Mouse (Mus musculus) liver, embryonic 15.5 days (tissue): ENCODE measurements around the gene Tmem86a. TPM values are rescaled to one million over a fixed set of nuclear protein-coding genes. Genes with fewer than 3 reads are reported as not detected.
A peak's percentile ranks its signal among the peaks of the same experiment; 100 is the strongest.
"Not testable (repeated sequence)": the region's sequence is repeated elsewhere in the genome, so short reads cannot be mapped to it uniquely, and the experiment has no call there.

Experiments
- ATAC-seq: fragments of 200-750 bp; cut with Nextera tagmentation; 2 replicates; pipeline ENCODE4 v1.8.0; 2017; ENCODE audit warnings: moderate number of reproducible peaks, mild to moderate bottlenecking, moderate library complexity; ENCODE audit not compliant: insufficient read depth
- H3K27ac ChIP-seq: fragments of 300-500 bp; sonication (generic); replicated peaks from 2 replicates; pipeline ENCODE4 v1.5.1; 2015; ENCODE audit warnings: mild to moderate bottlenecking, inconsistent platforms
- H3K27me3 ChIP-seq: fragments of 300-500 bp; sonication (generic); 2 replicates; pipeline ENCODE4 v1.6.1; 2015; ENCODE audit warnings: mild to moderate bottlenecking, inconsistent platforms
- H3K36me3 ChIP-seq: fragments of 300-500 bp; sonication (generic); replicated peaks from 2 replicates; pipeline ENCODE4 v1.6.1; 2015; ENCODE audit warnings: moderate library complexity, mild to moderate bottlenecking, inconsistent platforms
- H3K4me1 ChIP-seq: fragments of 300-500 bp; sonication (generic); replicated peaks from 2 replicates; pipeline ENCODE4 v1.6.1; 2015; ENCODE audit warnings: inconsistent platforms
- H3K4me2 ChIP-seq: fragments of 300-500 bp; sonication (generic); 2 replicates; pipeline ENCODE4 v1.6.1; 2015; ENCODE audit warnings: moderate library complexity, mild to moderate bottlenecking, inconsistent platforms
- H3K4me3 ChIP-seq: fragments of 300-500 bp; sonication (generic); replicated peaks from 2 replicates; pipeline ENCODE4 v1.5.1; 2015; ENCODE audit warnings: mild to moderate bottlenecking, inconsistent platforms
- H3K9ac ChIP-seq: fragments of 300-500 bp; sonication (generic); 2 replicates; pipeline ENCODE4 v1.6.1; 2015; ENCODE audit warnings: moderate library complexity, mild to moderate bottlenecking, inconsistent platforms
- H3K9me3 ChIP-seq: fragments of 300-500 bp; sonication (generic); replicated peaks from 2 replicates; pipeline ENCODE4 v1.6.1; 2016; ENCODE audit warnings: inconsistent platforms
- WGBS: fragments of 180-500 bp; shearing (Covaris S2); methylation state at CpG from one replicate; pipeline ENCODE4 v1.1.7; 2015; ENCODE audit warnings: mixed read lengths; ENCODE audit not compliant: insufficient replicate concordance; 5-methylcytosine and 5-hydroxymethylcytosine counted together
- polyA plus RNA-seq: library from polyadenylated mRNA; unstranded; fragments of >200 nt; fragmentation: Nextera tagmentation; extraction: Ambion mirVana; gene quantifications from 2 replicates; pipeline ENCODE4 v1.2.1, GENCODE M21; 2015

Gene Tmem86a
- polyA plus RNA-seq, 1 experiment from 2014 or later, result 24.7 TPM

- H3K36me3 ChIP-seq, result no peaks in the 10 kb centered on the region
- H3K4me1 ChIP-seq, result peaks cover 53% of the 10 kb centered on the region
- peak overlapping the region; percentile 93 for H3K27ac ChIP-seq
- peak overlapping the region; percentile 19; the same call in 1 of the 2 replicates for H3K4me3 ChIP-seq
- ATAC-seq, result no peak
- H3K27me3 ChIP-seq, result no peaks in the 10 kb centered on the region; the same call in 1 of the 2 replicates
- H3K9me3 ChIP-seq, result no peaks in the 10 kb centered on the region
- H3K4me2 ChIP-seq, result peak overlapping the region; percentile 59
- WGBS, result 36% methylated on average over 10 of the region's 11 CpGs
- H3K9ac ChIP-seq, result peak overlapping the region; percentile 26; the same call in 1 of the 2 replicates
These were observed 35.6 kb upstream of the Tmem86a start for GRCm38 (mm10) chr7:47014564-47015389.

DNA sequence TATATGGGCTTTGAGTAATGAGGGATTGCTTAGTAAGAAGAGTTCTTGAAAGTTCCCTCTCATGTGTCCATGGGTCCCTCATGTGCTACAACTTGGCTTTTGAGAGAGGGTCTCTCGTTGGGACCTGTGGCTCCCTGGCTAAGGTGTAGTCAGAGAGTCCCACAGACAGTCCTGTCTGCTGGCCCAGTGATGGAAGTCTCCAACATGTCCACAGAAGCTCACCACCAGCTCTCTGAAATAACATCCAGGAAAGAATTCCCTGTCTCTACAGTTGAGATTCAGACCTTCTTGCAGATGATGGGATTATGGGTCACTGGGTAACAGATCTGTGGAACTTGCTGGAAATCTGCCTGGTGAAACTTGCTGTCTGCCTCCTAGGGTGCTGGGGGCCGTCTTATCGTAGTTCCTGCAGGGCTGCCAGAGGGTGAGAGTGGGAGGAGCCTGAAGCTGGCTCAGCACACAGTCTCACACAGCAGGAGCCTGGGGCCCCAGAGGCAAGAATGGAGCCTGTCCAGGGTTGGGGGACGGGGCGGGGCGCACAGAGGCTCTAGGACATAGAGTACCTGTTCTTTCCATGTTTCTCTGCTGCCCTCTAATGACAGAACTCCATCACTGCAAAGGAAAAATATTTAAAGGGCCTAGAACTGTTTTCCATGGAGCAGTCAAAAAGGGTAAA, 34.9 kb upstream of the Tmem86a start:
- Histone ChIP-seq H3K9ac (peak overlapping the region; percentile 26; the same call in 1 of the 2 replicates), H3K27ac (peak overlapping the region; percentile 93), H3K9me3 (no peaks in the 10 kb centered on the region), H3K4me2 (peak overlapping the region; percentile 59), H3K36me3 (no peaks in the 10 kb centered on the region), H3K4me1 (peaks cover 46% of the 10 kb centered on the region), H3K4me3 (peak overlapping the region; percentile 19), H3K27me3 (peaks cover 2% of the 10 kb centered on the region; the same call in 1 of the 2 replicates)
- ATAC-seq, result peak; percentile 99
- WGBS, result 4% methylated on average over 6 of the region's 6 CpGs

DNA sequence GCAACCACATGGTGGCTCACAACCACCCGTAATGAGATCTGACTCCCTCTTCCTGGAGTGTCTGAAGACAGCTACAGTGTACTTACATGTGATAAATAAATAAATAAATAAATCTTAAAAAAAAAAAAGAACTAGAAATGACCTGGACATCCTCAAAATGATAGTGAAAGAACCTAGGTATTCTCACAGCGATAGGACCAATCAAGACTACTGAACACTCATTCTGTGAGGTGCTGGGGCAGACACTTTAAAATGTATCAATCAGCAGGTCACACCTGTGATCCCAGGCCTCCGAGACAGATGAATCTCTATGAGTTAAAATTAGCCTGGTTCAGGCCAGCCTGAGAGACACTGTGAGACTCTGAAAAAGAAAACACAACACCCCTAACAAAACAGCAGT, 33.8 kb upstream of the Tmem86a start:
- Histone ChIP-seq H3K9ac (no peak overlapping the region), H3K36me3 (no peaks in the 10 kb centered on the region), H3K9me3 (no peaks in the 10 kb centered on the region), H3K4me1 (peaks cover 45% of the 10 kb centered on the region), H3K27ac (no peak overlapping the region), H3K4me3 (no peak overlapping the region), H3K27me3 (peaks cover 9% of the 10 kb centered on the region; the same call in 1 of the 2 replicates), H3K4me2 (no peak overlapping the region)
- 69% methylated on average over 3 of the region's 3 CpGs for WGBS
- ATAC-seq, result no peak

DNA sequence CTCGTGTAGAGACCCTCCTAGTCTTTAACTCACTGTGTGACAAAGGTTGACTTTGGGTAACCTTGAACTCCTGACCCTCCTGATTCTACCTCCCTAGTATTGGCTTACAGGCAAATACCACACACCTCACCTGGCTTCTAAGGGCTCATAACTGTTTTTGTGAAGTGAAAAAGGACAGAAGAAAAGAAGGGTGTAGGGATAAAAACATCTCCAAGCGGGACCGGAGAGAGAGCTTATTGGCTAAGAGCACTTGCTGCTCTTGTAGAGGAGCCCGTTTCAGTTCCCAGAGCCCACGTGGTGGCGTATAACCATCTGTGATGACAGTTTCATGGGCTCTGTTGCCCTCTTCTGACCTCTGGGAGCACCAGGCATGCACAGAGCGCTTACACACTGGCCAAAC, 33.3 kb upstream of the Tmem86a start:
- H3K9me3 ChIP-seq, result no peaks in the 10 kb centered on the region
- ATAC-seq, result no peak
- H3K4me1 ChIP-seq, result peaks cover 45% of the 10 kb centered on the region
- WGBS, result 64% methylated on average over 7 of the region's 7 CpGs
- no peak overlapping the region for H3K4me2 ChIP-seq
- peaks cover 9% of the 10 kb centered on the region; the same call in 1 of the 2 replicates for H3K27me3 ChIP-seq
- no peak overlapping the region for H3K4me3 ChIP-seq
- no peak overlapping the region for H3K27ac ChIP-seq
- H3K36me3 ChIP-seq, result no peaks in the 10 kb centered on the region
- H3K9ac ChIP-seq, result no peak overlapping the region

GRCm38 (mm10) chr7:47019641-47020040, 30.8 kb upstream of the Tmem86a start:
- 65% methylated on average over 5 of the region's 5 CpGs for WGBS
- ATAC-seq, result no peak
- Histone ChIP-seq H3K4me1 (peaks cover 21% of the 10 kb centered on the region), H3K36me3 (no peaks in the 10 kb centered on the region), H3K9me3 (no peaks in the 10 kb centered on the region), H3K4me3 (no peak overlapping the region), H3K4me2 (no peak overlapping the region), H3K27ac (no peak overlapping the region), H3K27me3 (peaks cover 14% of the 10 kb centered on the region; the same call in 1 of the 2 replicates), H3K9ac (no peak overlapping the region)

DNA sequence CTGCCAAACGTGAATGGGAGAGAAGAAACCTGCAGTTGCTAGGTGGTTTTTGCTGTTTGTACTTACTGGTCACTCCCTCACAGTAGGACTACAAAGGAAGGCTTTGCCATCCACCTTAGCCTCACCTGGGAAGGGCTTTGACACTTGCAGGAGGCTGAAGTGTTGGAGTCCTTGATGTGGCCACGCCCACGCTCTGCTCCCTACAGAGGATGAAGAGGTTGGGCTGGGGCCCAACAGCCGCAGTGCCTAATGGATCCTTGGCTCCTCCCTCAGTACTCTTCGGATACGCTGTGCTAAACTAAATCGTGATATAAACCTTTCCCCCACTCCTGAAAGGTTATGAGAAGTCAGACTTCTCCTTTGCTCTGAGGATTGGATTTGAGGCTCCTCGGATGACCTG, 29.4 kb upstream of the Tmem86a start:
- no peak overlapping the region for H3K27ac ChIP-seq
- H3K27me3 ChIP-seq, result peaks cover 14% of the 10 kb centered on the region; the same call in 1 of the 2 replicates
- H3K4me3 ChIP-seq, result no peak overlapping the region
- no peaks in the 10 kb centered on the region for H3K9me3 ChIP-seq
- 33% methylated on average over 8 of the region's 8 CpGs for WGBS
- H3K9ac ChIP-seq, result no peak overlapping the region
- peaks cover 8% of the 10 kb centered on the region for H3K4me1 ChIP-seq
- no peaks in the 10 kb centered on the region for H3K36me3 ChIP-seq
- H3K4me2 ChIP-seq, result no peak overlapping the region
- ATAC-seq, result no peak

- no peaks in the 10 kb centered on the region for H3K36me3 ChIP-seq
These were observed 27.9 kb upstream of the Tmem86a start for GRCm38 (mm10) chr7:47022482-47022881.

GRCm38 (mm10) chr7:47023530-47023929, 26.9 kb upstream of the Tmem86a start:
- ATAC-seq, result no peak
- no peaks in the 10 kb centered on the region for H3K36me3 ChIP-seq
- H3K9ac ChIP-seq, result no peak overlapping the region
- peaks cover 14% of the 10 kb centered on the region; the same call in 1 of the 2 replicates for H3K27me3 ChIP-seq
- WGBS, result 5% methylated on average over 6 of the region's 6 CpGs
- no peak overlapping the region for H3K27ac ChIP-seq
- no peaks in the 10 kb centered on the region for H3K9me3 ChIP-seq
- H3K4me2 ChIP-seq, result no peak overlapping the region
- H3K4me3 ChIP-seq, result no peak overlapping the region
- no peaks in the 10 kb centered on the region; the same call in 1 of the 2 replicates for H3K4me1 ChIP-seq

More at GRCm38 (mm10) chr7:47022482-47022881, 27.9 kb upstream of the Tmem86a start:
- ATAC-seq, result no peak
- Histone ChIP-seq H3K4me1 (no peaks in the 10 kb centered on the region; the same call in 1 of the 2 replicates), H3K4me3 (no peak overlapping the region), H3K9ac (no peak overlapping the region), H3K9me3 (no peaks in the 10 kb centered on the region), H3K27ac (no peak overlapping the region), H3K27me3 (peaks cover 14% of the 10 kb centered on the region; the same call in 1 of the 2 replicates), H3K4me2 (no peak overlapping the region)
- WGBS, result 33% methylated on average over 8 of the region's 8 CpGs

GRCm38 (mm10) chr7:47024454-47024853, 25.9 kb upstream of the Tmem86a start:
- no peak overlapping the region for H3K4me2 ChIP-seq
- H3K36me3 ChIP-seq, result no peaks in the 10 kb centered on the region
- H3K9ac ChIP-seq, result no peak overlapping the region
- H3K27me3 ChIP-seq, result peaks cover 14% of the 10 kb centered on the region; the same call in 1 of the 2 replicates
- no peaks in the 10 kb centered on the region; the same call in 1 of the 2 replicates for H3K4me1 ChIP-seq
- no peak overlapping the region for H3K4me3 ChIP-seq
- no peak for ATAC-seq
- whole genome bisulfite sequencing, result 73% methylated on average over 7 of the region's 7 CpGs
- no peaks in the 10 kb centered on the region for H3K9me3 ChIP-seq
- no peak overlapping the region for H3K27ac ChIP-seq

GRCm38 (mm10) chr7:47025429-47025828, 25.0 kb upstream of the Tmem86a start:
- no peak overlapping the region for H3K4me3 ChIP-seq
- H3K27me3 ChIP-seq, result peaks cover 14% of the 10 kb centered on the region; the same call in 1 of the 2 replicates
- no peak overlapping the region for H3K9ac ChIP-seq
- H3K27ac ChIP-seq, result no peak overlapping the region
- no peaks in the 10 kb centered on the region for H3K9me3 ChIP-seq
- no peaks in the 10 kb centered on the region; the same call in 1 of the 2 replicates for H3K4me1 ChIP-seq
- H3K36me3 ChIP-seq, result no peaks in the 10 kb centered on the region
- no peak for ATAC-seq
- 63% methylated on average over 9 of the region's 9 CpGs for WGBS
- no peak overlapping the region for H3K4me2 ChIP-seq

GRCm38 (mm10) chr7:47026899-47027298, 23.5 kb upstream of the Tmem86a start:
- H3K27me3 ChIP-seq, H3K4me2 ChIP-seq, H3K36me3 ChIP-seq, H3K9me3 ChIP-seq, H3K27ac ChIP-seq, H3K4me3 ChIP-seq, H3K9ac ChIP-seq, H3K4me1 ChIP-seq, ATAC-seq: not testable (repeated sequence)
- WGBS, result 55% methylated on average over 3 of the region's 3 CpGs
